Mouse (Mus musculus) kidney, embryonic 16.5 days (tissue): ENCODE data around the gene Plagl2. TPM values are rescaled to one million over a fixed set of nuclear protein-coding genes. Genes with fewer than 3 reads are reported as not detected.

ENCODE experiments used
- polyA plus RNA-seq: library from polyadenylated mRNA; unstranded; fragments of >200 nt; fragmentation: Nextera tagmentation; extraction: Ambion mirVana; gene quantifications from 2 replicates; pipeline ENCODE4 v1.2.1, GENCODE M21; 2015

Gene Plagl2
- polyA plus RNA-seq, 1 experiment from 2014 or later = 14.0 TPM

Other genes with a start within 250 kb of the Plagl2 start
- gene Pdrg1, start 226.0 kb downstream of the Plagl2 start, polyA plus RNA-seq = 115 and 130 TPM in 2 replicates
- not detected in 2 replicates for gene Xkr7, start 209.6 kb downstream of the Plagl2 start, polyA plus RNA-seq
- gene Ccm2l, start 175.5 kb downstream of the Plagl2 start, polyA plus RNA-seq = 1.8 and 2.4 TPM in 2 replicates
- 6.3 and 6.6 TPM in 2 replicates for gene Hck, start 133.0 kb downstream of the Plagl2 start, polyA plus RNA-seq
- gene Tm9sf4, start 80.1 kb downstream of the Plagl2 start, polyA plus RNA-seq = 102 and 108 TPM in 2 replicates
- 14.0 and 14.6 TPM in 2 replicates for gene Tspyl3, start 16.0 kb downstream of the Plagl2 start, polyA plus RNA-seq
- gene Pofut1, start 107 bp upstream of the Plagl2 start, polyA plus RNA-seq = 6.5 and 6.9 TPM in 2 replicates
- gene Kif3b, start 50.0 kb upstream of the Plagl2 start, polyA plus RNA-seq = 8.9 TPM in 2 replicates
- gene Asxl1, start 104.4 kb upstream of the Plagl2 start, polyA plus RNA-seq = 11.6 and 11.7 TPM in 2 replicates